Mouse (Mus musculus): ENCODE data around the gene Btbd2.
A peak's percentile ranks its signal among the peaks of the same experiment; 100 is the strongest.

Gene Btbd2

GRCm38 (mm10) chr10:80669737-80670485 lies 13.0 kb upstream of the Btbd2 start:
- no peak overlapping the region for H3K4me3 ChIP-seq (replicated peaks; ENCODE audit: low read length)
- TF ChIP-seq NANOG (IDR thresholded peaks at IDR 0.05; ENCODE audit: borderline replicate concordance, low read length) (no peak), POU5F1 (IDR thresholded peaks at IDR 0.05; ENCODE audit: borderline replicate concordance, low read length) (no peak), CTCF (conservative IDR thresholded peaks at IDR 0.05; ENCODE audit: low read length) (no peak)
- peaks cover 92% of the 10 kb centered on the region for H3K36me3 ChIP-seq (ENCODE audit: insufficient read depth, low read length)

GRCm38 (mm10) chr10:80669018-80669417 lies 12.1 kb upstream of the Btbd2 start:
- TF ChIP-seq POU5F1 (IDR thresholded peaks at IDR 0.05; ENCODE audit: borderline replicate concordance, low read length) = no peak
- no peak for TF ChIP-seq NANOG (IDR thresholded peaks at IDR 0.05; ENCODE audit: borderline replicate concordance, low read length)
- Histone ChIP-seq H3K9me3 (ENCODE audit: low read length) (no peaks in the 10 kb centered on the region), H3K27me3 (ENCODE audit: insufficient read depth, low read length) (no peaks in the 10 kb centered on the region), H3K36me3 (ENCODE audit: insufficient read depth, low read length) (peaks cover 83% of the 10 kb centered on the region), H3K4me1 (replicated peaks; ENCODE audit: low read depth, low read length) (peaks cover 78% of the 10 kb centered on the region), H3K4me3 (replicated peaks; ENCODE audit: low read length) (0 out of 2 replicates have a peak overlapping the region, but pooled peaks have one; percentile 10)

More at GRCm38 (mm10) chr10:80669737-80670485, 13.0 kb upstream of the Btbd2 start:
- Histone ChIP-seq H3K27me3 (ENCODE audit: insufficient read depth, low read length) (no peaks in the 10 kb centered on the region), H3K4me1 (replicated peaks; ENCODE audit: low read depth, low read length) (peaks cover 79% of the 10 kb centered on the region), H3K9me3 (ENCODE audit: low read length) (no peaks in the 10 kb centered on the region)

GRCm38 (mm10) chr10:80668614-80669013 lies 11.7 kb upstream of the Btbd2 start:
- no peaks in the 10 kb centered on the region for H3K27me3 ChIP-seq (ENCODE audit: insufficient read depth, low read length)
- H3K4me3 ChIP-seq (replicated peaks; ENCODE audit: low read length) = 0 out of 2 replicates have a peak overlapping the region, but pooled peaks have one; percentile 10
- H3K4me1 ChIP-seq (replicated peaks; ENCODE audit: low read depth, low read length) = peaks cover 78% of the 10 kb centered on the region
- TF ChIP-seq POU5F1 (IDR thresholded peaks at IDR 0.05; ENCODE audit: borderline replicate concordance, low read length) = no peak
- TF ChIP-seq CTCF (conservative IDR thresholded peaks at IDR 0.05; ENCODE audit: low read length) = no peak
- no peak for TF ChIP-seq NANOG (IDR thresholded peaks at IDR 0.05; ENCODE audit: borderline replicate concordance, low read length)
- H3K36me3 ChIP-seq (ENCODE audit: insufficient read depth, low read length) = peaks cover 79% of the 10 kb centered on the region
- no peaks in the 10 kb centered on the region for H3K9me3 ChIP-seq (ENCODE audit: low read length)

GRCm38 (mm10) chr10:80666837-80667412 lies 10.1 kb upstream of the Btbd2 start:
- H3K4me3 ChIP-seq (replicated peaks; ENCODE audit: low read length) = no peak overlapping the region
- H3K36me3 ChIP-seq (ENCODE audit: insufficient read depth, low read length) = peaks cover 62% of the 10 kb centered on the region
- TF ChIP-seq NANOG (IDR thresholded peaks at IDR 0.05; ENCODE audit: borderline replicate concordance, low read length) (no peak), CTCF (conservative IDR thresholded peaks at IDR 0.05; ENCODE audit: low read length) (no peak)
- H3K4me1 ChIP-seq (replicated peaks; ENCODE audit: low read depth, low read length) = peaks cover 75% of the 10 kb centered on the region
- no peaks in the 10 kb centered on the region for H3K9me3 ChIP-seq (ENCODE audit: low read length)
- H3K27me3 ChIP-seq (ENCODE audit: insufficient read depth, low read length) = no peaks in the 10 kb centered on the region

GRCm38 (mm10) chr10:80665981-80666733 lies 9.3 kb upstream of the Btbd2 start:
- no peak for TF ChIP-seq CTCF (conservative IDR thresholded peaks at IDR 0.05; ENCODE audit: low read length)
- TF ChIP-seq POU5F1 (IDR thresholded peaks at IDR 0.05; ENCODE audit: borderline replicate concordance, low read length) = no peak
- no peak for TF ChIP-seq NANOG (IDR thresholded peaks at IDR 0.05; ENCODE audit: borderline replicate concordance, low read length)
- H3K4me3 ChIP-seq (replicated peaks; ENCODE audit: low read length) = no peak overlapping the region
- no peaks in the 10 kb centered on the region for H3K9me3 ChIP-seq (ENCODE audit: low read length)
- peaks cover 55% of the 10 kb centered on the region for H3K36me3 ChIP-seq (ENCODE audit: insufficient read depth, low read length)
- H3K27me3 ChIP-seq (ENCODE audit: insufficient read depth, low read length) = no peaks in the 10 kb centered on the region
- peaks cover 78% of the 10 kb centered on the region for H3K4me1 ChIP-seq (replicated peaks; ENCODE audit: low read depth, low read length)

GRCm38 (mm10) chr10:80665459-80665858 lies 8.6 kb upstream of the Btbd2 start:
- Histone ChIP-seq H3K36me3 (ENCODE audit: insufficient read depth, low read length) (peaks cover 48% of the 10 kb centered on the region), H3K4me3 (replicated peaks; ENCODE audit: low read length) (0 out of 2 replicates have a peak overlapping the region, but pooled peaks have one; percentile 20), H3K4me1 (replicated peaks; ENCODE audit: low read depth, low read length) (peaks cover 84% of the 10 kb centered on the region), H3K27me3 (ENCODE audit: insufficient read depth, low read length) (no peaks in the 10 kb centered on the region), H3K9me3 (ENCODE audit: low read length) (no peaks in the 10 kb centered on the region)
- TF ChIP-seq POU5F1 (IDR thresholded peaks at IDR 0.05; ENCODE audit: borderline replicate concordance, low read length) (no peak), CTCF (conservative IDR thresholded peaks at IDR 0.05; ENCODE audit: low read length) (no peak), NANOG (IDR thresholded peaks at IDR 0.05; ENCODE audit: borderline replicate concordance, low read length) (no peak)

- Histone ChIP-seq H3K4me1 (replicated peaks; ENCODE audit: low read depth, low read length) (peaks cover 87% of the 10 kb centered on the region), H3K27me3 (ENCODE audit: insufficient read depth, low read length) (no peaks in the 10 kb centered on the region), H3K36me3 (ENCODE audit: insufficient read depth, low read length) (peaks cover 43% of the 10 kb centered on the region), H3K4me3 (replicated peaks; ENCODE audit: low read length) (peak overlapping the region; percentile 66), H3K9me3 (ENCODE audit: low read length) (no peaks in the 10 kb centered on the region)
- TF ChIP-seq NANOG (IDR thresholded peaks at IDR 0.05; ENCODE audit: borderline replicate concordance, low read length) (no peak), POU5F1 (IDR thresholded peaks at IDR 0.05; ENCODE audit: borderline replicate concordance, low read length) (no peak), CTCF (conservative IDR thresholded peaks at IDR 0.05; ENCODE audit: low read length) (no peak)
Observed at GRCm38 (mm10) chr10:80665016-80665380, 8.1 kb upstream of the Btbd2 start.

All from E14TG2a.4 (cell line).